Mouse (Mus musculus) forebrain, embryonic 11.5 days (tissue): ENCODE results near the gene Trim34a. TPM values are rescaled to one million over a fixed set of nuclear protein-coding genes. Genes with fewer than 3 reads are reported as not detected.
A peak's percentile ranks its signal among the peaks of the same experiment; 100 is the strongest.

Experiments used
- ATAC-seq: fragments of 200-750 bp; cut with Nextera tagmentation; replicated peaks from 2 replicates; pipeline ENCODE4 v1.8.0; 2017; ENCODE audit warnings: moderate TSS enrichment; ENCODE audit not compliant: low FRiP score
- DNase-seq: peaks from one replicate; pipeline ENCODE4 v3.0.0-alpha.2; 2017; ENCODE audit warnings: low spot score
- H3K27ac ChIP-seq: fragments of 300-500 bp; sonication (generic); 2 replicates; pipeline ENCODE4 v1.5.1; 2014; ENCODE audit warnings: low read depth, low read length
- H3K27me3 ChIP-seq: fragments of 300-500 bp; sonication (generic); 2 replicates; pipeline ENCODE4 v1.6.1; 2014; ENCODE audit warnings: mild to moderate bottlenecking, low read length, mixed read lengths; ENCODE audit not compliant: control insufficient read depth, insufficient read depth
- H3K36me3 ChIP-seq: fragments of 300-500 bp; sonication (generic); 2 replicates; pipeline ENCODE4 v1.6.1; 2014; ENCODE audit warnings: mild to moderate bottlenecking, low read length, moderate library complexity, mixed read lengths; ENCODE audit not compliant: control insufficient read depth, insufficient read depth
- H3K4me1 ChIP-seq: fragments of 300-500 bp; sonication (generic); replicated peaks from 2 replicates; pipeline ENCODE4 v1.6.1; 2014; ENCODE audit warnings: low read length, mixed read lengths; ENCODE audit not compliant: control insufficient read depth, insufficient read depth
- H3K4me2 ChIP-seq: fragments of 300-500 bp; sonication (generic); 2 replicates; pipeline ENCODE4 v1.6.1; 2014; ENCODE audit warnings: low read depth, mild to moderate bottlenecking, low read length, moderate library complexity, mixed read lengths; ENCODE audit not compliant: severe bottlenecking
- H3K4me3 ChIP-seq: fragments of 300-500 bp; sonication (generic); 2 replicates; pipeline ENCODE4 v1.5.1; 2014; ENCODE audit warnings: low read depth, low read length
- H3K9ac ChIP-seq: fragments of 300-500 bp; sonication (generic); 2 replicates; pipeline ENCODE4 v1.6.1; 2014; ENCODE audit warnings: low read length
- H3K9me3 ChIP-seq: fragments of 300-500 bp; sonication (generic); 2 replicates; pipeline ENCODE4 v1.6.1; 2016; ENCODE audit warnings: low read length, mixed read lengths; ENCODE audit not compliant: control insufficient read depth
- WGBS: fragments of 180-500 bp; shearing (Covaris S2); extraction: QIAGEN DNeasy Blood & Tissue Kit; methylation state at CpG from one replicate; pipeline ENCODE4 v1.1.7; 2014; 5-methylcytosine and 5-hydroxymethylcytosine counted together
- polyA plus RNA-seq: library from polyadenylated mRNA; unstranded; fragments of >200 nt; fragmentation: Nextera tagmentation; extraction: Ambion mirVana; gene quantifications from 2 replicates; pipeline ENCODE4 v1.2.1, GENCODE M21; 2014

Gene Trim34a
- polyA plus RNA-seq = 0.64 and 1.1 TPM in 2 replicates

DNA sequence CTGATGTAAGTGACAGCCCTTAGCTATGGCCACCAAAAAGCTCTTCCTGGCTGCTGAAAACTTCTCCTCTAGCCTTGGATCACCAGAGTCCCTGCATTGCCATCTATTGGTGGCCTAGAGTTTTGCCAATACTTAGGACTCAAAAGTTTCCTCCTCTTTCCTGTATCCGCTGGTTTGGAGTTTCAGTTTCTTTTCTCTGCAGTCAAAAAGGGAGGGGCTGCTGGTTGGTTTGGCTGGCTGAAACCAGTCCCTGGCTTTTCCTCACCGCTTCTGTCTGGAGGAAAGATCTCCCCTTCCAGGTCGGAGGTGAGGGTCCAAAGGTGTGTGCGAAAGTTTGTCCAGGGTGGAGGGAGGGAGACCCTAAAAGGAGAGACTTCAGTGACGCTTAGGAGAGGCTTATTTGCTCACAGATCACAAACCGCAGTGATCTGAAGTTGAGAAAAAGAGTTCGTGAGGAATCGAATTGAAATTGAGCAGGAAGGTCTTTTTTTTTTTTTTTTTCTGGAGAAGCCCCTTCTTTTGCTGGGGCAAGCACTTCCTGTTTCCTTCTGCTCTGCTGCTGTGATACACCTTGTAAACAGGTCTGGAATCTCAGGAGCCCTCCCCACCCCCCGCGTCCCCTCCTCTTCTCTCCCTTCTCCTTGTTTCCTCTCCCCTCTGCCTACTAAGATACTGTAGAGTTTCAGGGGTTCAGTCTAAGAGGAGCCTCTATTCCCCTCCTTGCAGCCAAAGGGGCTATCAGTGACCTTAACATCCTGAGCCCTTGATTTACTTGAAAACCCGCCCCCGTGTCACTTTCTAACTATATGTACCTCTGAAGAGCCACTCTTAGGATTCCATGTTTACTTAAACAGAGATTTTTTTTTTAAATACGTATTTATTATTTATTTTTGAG lies at the start of gene Trim34a:
Trim34a (plus strand) TSS at position 171 of the 895 bp plus-strand sequence.
- DNase-seq (peak; percentile 53), ATAC-seq (peak; percentile 76)
- Histone ChIP-seq H3K4me1 (no peaks in the 10 kb centered on the region), H3K36me3 (no peaks in the 10 kb centered on the region), H3K27ac (no peak within 1 kb of the TSS), H3K9ac (peak within 1 kb of the TSS; percentile 45; the same call in 1 of the 2 replicates), H3K4me2 (peak within 1 kb of the TSS; percentile 43; the same call in 1 of the 2 replicates), H3K27me3 (no peaks in the 10 kb centered on the region), H3K9me3 (no peaks in the 10 kb centered on the region), H3K4me3 (peak within 1 kb of the TSS; percentile 21)
- WGBS = 6% methylated on average over 13 of the region's 13 CpGs

DNA sequence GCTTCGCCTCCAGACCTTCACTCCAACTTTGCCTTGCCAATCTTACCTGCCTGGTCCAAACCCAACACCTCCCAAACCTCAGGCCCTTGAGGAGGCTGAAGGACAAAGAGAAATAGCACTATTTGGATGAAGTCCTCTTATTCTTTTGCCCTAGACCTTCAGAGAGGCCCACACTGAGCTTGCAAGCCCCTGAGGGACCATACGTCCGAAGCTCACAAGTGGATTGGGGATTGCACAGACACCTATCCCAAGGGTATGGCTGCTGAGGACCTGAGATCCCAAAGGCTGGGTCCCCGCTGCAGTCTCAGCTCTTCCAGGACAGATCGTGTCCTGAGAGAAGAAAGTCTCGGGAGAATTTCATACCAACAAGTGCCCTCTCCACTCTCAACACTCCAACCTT lies 48.4 kb upstream of the Trim34a start, which contains the start of gene Olfr649:
Olfr649 (minus strand) TSS at position 101 of the 400 bp plus-strand sequence.
- no peak for ATAC-seq
- 89% methylated on average over 6 of the region's 6 CpGs for WGBS

DNA sequence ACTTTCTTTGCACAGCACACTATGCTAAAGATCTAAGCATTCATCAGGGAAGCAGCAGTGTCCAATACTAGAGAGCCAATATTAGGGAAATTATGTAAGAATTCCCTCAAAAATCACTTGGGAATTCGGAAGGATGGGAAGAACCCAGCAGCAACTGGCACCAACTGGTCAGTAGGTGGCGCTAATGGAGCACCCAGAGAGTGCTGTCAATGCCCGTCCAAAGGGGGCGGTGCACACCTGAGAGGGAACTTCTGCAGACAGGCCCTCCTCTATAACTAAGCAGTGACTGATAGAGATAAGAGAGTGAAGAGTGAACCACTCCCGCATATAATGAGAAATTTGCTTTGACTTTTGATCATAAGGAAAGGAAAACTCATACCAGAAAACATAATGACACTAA lies 44.4 kb upstream of the Trim34a start:
- Histone ChIP-seq H3K27ac (no peak overlapping the region), H3K27me3 (no peaks in the 10 kb centered on the region), H3K36me3 (no peaks in the 10 kb centered on the region), H3K9me3 (no peaks in the 10 kb centered on the region), H3K9ac (no peak overlapping the region), H3K4me3 (no peak overlapping the region), H3K4me1 (no peaks in the 10 kb centered on the region), H3K4me2 (no peak overlapping the region)
- ATAC-seq = peak; percentile 78
- WGBS = 7% methylated on average over 5 of the region's 5 CpGs
- DNase-seq = peak; percentile 79

More for the DNA sequence above, 48.4 kb upstream of the Trim34a start, which contains the start of gene Olfr649:
- H3K9ac ChIP-seq = no peak within 1 kb of the TSS
- no peaks in the 10 kb centered on the region for H3K27me3 ChIP-seq
- no peaks in the 10 kb centered on the region for H3K9me3 ChIP-seq
- H3K36me3 ChIP-seq = no peaks in the 10 kb centered on the region
- H3K27ac ChIP-seq = no peak within 1 kb of the TSS
- no peak within 1 kb of the TSS for H3K4me3 ChIP-seq
- DNase-seq = no peak
- no peaks in the 10 kb centered on the region for H3K4me1 ChIP-seq
- no peak within 1 kb of the TSS for H3K4me2 ChIP-seq

DNA sequence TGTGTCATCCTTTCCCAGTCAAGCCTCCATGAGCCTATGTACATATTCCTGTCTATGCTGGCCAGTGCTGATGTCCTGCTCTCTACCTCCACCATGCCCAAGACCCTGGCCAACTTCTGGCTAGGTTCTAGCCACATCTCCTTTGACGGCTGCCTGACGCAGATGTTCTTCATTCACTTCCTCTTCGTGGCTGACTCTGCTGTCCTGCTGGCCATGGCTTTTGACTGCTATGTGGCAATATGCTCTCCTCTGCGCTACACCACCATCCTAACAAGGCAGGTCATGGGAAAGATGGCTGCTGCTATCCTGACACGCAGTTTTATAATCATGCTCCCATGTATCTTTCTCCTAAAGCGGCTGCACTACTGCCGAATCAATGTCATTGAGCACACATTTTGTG lies 38.1 kb upstream of the Trim34a start:
- DNase-seq (no peak), ATAC-seq (no peak)
- WGBS = 96% methylated on average over 7 of the region's 7 CpGs
- Histone ChIP-seq H3K9me3 (no peaks in the 10 kb centered on the region), H3K9ac (no peak overlapping the region), H3K36me3 (no peaks in the 10 kb centered on the region), H3K4me3 (no peak overlapping the region), H3K4me2 (no peak overlapping the region), H3K27me3 (no peaks in the 10 kb centered on the region), H3K27ac (no peak overlapping the region), H3K4me1 (no peaks in the 10 kb centered on the region)

DNA sequence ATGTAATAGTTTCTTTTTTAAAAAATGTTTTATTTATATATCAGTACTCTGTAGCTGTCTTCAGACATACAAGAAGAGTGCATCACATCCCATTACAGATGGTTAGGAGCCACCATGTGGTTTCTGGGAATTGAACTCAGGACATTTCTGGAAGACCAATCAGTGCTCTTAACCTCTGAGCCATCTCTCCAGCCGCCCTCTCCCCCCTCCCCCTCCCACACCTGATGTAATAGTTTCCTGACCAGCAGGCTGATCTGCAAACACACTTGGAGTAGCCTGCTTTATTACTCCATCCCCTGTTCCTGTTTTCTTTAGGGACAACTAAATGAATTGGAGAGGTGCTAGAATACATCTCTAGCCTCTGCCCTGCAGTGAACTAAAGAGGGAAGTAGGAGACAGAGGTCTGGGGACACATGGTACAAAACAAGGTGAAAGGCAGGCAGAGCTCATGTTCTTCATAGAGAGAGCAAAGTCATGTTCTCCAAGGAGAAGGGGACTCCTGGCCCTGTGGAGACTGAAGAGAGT lies 28.2 kb upstream of the Trim34a start:
- no peak overlapping the region for H3K4me2 ChIP-seq
- no peaks in the 10 kb centered on the region for H3K27me3 ChIP-seq
- no peak overlapping the region for H3K9ac ChIP-seq
- DNase-seq (no peak), ATAC-seq (no peak)
- H3K4me3 ChIP-seq = no peak overlapping the region
- 75% methylated on average over 1 of the region's 1 CpGs for WGBS
- no peaks in the 10 kb centered on the region for H3K36me3 ChIP-seq
- no peaks in the 10 kb centered on the region for H3K4me1 ChIP-seq
- no peak overlapping the region for H3K27ac ChIP-seq
- no peaks in the 10 kb centered on the region for H3K9me3 ChIP-seq

DNA sequence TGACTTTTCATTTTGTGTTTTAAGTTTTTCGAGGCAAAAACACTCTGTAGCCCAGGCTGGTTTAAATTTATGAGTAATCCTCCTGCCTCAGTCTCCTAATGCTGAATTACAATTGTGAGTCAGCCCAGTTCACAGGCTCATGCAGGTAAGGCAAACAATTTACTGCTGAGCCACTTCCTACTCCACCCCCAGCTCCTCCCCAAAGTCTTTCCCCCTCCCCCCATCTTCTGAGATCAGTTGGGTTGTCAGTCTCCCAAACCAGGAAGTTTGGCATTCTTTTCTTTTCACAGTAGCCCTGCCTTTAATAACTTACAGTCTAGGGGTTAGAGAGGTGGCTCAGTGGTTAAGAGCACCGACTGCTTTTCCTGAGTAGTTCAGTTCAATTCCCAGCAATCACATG lies 26.4 kb upstream of the Trim34a start:
- Histone ChIP-seq H3K9ac (no peak overlapping the region), H3K4me2 (no peak overlapping the region), H3K36me3 (no peaks in the 10 kb centered on the region), H3K9me3 (no peaks in the 10 kb centered on the region), H3K27me3 (no peaks in the 10 kb centered on the region), H3K4me3 (no peak overlapping the region), H3K4me1 (no peaks in the 10 kb centered on the region), H3K27ac (no peak overlapping the region)
- 0 out of 2 replicates have a peak, but pooled peaks have one; percentile 23 for ATAC-seq
- 78% methylated on average over 2 of the region's 2 CpGs for WGBS
- DNase-seq = no peak

DNA sequence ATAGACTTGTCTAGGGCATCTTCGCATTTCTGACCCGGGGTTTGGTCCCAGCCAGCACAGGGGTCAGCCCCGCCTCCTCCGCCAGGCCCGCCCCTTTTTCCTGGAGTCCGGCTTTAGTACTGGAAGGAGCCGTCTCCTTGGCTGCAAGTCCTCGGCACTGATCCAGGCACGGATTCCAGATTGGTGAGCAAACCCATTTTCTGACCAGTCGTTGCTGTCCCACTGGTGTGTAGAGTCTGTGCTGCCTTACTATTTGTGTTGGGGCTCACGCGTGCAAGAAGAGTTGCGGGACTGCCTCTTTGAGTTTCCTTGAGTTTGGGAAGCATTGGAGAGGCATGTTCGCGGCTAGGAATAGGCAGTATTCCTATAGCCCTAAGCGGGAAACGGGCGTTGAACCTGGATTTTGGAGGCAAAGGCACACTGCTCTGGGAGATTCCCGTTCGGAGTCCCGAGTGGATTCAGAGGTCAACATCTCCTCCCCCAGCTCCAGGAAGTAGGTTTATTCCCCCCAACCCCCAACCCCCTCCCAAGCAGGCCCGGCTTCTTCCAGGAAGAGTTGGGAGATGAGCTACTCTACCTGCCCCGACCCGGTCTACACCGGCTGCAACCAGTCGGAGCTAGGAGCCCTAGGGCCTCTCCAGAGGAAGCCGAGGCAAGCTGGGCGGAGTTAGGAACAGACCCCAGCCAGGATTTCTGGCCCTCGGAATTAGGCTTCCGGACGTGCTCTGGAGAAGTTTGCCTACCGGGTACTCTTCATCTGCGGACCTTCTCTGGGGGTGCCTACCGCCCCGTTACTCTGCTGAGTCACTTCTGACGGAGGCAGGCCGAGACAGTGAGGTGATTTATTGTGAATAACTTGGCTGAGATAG lies 25.3 kb upstream of the Trim34a start, which contains the start of gene Trim6:
Trim6 (plus strand) TSS at position 93 of the 869 bp plus-strand sequence.
- Histone ChIP-seq H3K27me3 (no peaks in the 10 kb centered on the region), H3K4me1 (no peaks in the 10 kb centered on the region), H3K4me2 (peak within 1 kb of the TSS; percentile 57), H3K27ac (no peak within 1 kb of the TSS), H3K36me3 (no peaks in the 10 kb centered on the region), H3K9ac (peak within 1 kb of the TSS; percentile 44), H3K9me3 (no peaks in the 10 kb centered on the region), H3K4me3 (peak within 1 kb of the TSS; percentile 29)
- DNase-seq (peak; percentile 70), ATAC-seq (peak; percentile 83)
- WGBS = 2% methylated on average over 37 of the region's 37 CpGs

DNA sequence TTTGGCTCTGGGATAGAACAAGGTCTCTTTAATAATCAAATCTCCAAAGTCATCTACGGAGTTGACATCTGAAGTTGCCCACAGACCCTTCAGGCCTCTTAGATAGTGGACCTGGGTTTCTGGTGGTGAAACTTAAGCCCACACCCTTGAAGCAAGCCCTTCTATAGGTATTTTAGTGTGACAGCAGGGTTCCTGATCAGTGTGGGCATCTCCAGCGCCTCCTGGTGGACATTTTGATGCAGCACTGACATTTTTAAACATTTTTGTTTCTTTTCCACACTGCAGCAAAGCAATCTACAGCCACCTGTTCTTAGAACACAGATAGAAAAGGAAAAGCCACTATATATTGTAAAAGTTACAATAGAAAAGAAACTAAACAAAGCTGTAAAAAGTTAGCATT lies 13.1 kb upstream of the Trim34a start:
- Histone ChIP-seq H3K4me3 (no peak overlapping the region), H3K27ac (no peak overlapping the region), H3K27me3 (no peaks in the 10 kb centered on the region), H3K9me3 (no peaks in the 10 kb centered on the region), H3K9ac (no peak overlapping the region), H3K36me3 (no peaks in the 10 kb centered on the region), H3K4me1 (no peaks in the 10 kb centered on the region), H3K4me2 (no peak overlapping the region)
- DNase-seq (no peak), ATAC-seq (no peak)
- WGBS = 38% methylated on average over 2 of the region's 2 CpGs
